Mouse (Mus musculus): Measurements from ENCODE around the gene Capn3.

The Capn3 gene

GRCm38 (mm10) chr2:120482506-120483389, 26.9 kb downstream of the Capn3 start:
- no peak for DNase-seq (ENCODE audit: low spot score in 2 of 2)

GRCm38 (mm10) chr2:120484241-120484640, 28.4 kb downstream of the Capn3 start:
- no peak for DNase-seq (ENCODE audit: low spot score in 2 of 2)

GRCm38 (mm10) chr2:120493254-120493653, 37.4 kb downstream of the Capn3 start:
- DNase-seq (ENCODE audit: low spot score in 2 of 2): no peak

DNA sequence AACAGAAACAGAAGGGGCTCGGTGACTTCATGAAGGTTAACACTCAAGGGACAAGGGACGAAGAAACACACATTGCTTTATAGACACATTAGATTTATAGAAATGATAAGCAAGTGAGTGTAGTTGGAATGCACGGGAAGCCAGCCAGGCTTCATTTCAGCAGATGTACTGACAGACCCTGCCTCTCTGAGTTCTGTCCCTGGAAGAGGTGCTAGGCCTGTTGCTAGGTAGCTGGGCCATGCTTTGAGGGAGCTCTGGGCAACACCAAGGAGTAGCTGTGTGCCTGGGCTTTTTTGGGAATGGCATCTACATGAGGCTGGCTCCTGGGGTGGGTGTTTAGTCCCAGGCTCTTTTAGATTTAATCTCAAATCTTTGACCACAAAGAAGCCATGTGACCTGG, 40.7 kb downstream of the Capn3 start:
- no peak for DNase-seq (ENCODE audit: low spot score in 2 of 2)

- peak; percentile 16 to 38 for DNase-seq (ENCODE audit: low spot score in 2 of 2)
Observed at GRCm38 (mm10) chr2:120499971-120500471, 44.2 kb downstream of the Capn3 start.

DNA sequence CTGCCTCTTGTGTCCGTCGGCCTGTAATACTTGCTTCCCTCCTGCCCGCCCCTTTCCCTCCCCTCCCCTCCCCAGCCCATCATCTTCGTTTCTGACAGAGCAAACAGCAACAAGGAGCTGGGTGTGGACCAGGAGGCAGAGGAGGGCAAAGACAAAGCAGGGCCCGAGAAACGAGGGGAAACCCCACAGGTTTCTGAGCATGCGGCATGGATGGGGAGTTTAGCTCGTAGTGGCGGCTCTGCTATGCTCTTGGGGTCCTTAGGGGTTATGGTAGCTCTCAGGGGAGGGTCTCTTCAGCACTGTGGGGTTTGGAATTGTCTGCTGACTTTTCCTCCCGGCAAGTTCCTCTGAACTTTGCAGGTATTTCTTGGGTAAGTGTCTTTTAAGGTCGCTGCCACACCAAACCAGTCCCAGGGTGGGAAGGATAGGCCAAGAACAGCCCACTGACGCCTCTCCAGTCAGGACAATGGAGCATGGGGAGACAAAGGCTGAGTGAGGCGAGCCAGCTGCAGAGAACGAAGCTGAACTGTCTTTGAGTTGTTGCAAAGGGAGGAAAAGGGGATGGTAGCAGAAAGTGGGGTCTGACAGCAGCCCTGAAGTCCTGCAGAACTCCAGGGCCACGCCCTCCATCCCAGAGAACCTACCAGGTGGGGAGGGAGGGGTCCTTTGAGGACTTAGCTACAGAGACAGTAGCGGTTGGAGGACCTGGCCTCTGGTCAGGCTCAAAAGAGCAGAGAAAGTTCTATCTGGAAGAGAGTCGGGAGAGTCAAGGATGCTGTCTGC, 45.5 kb downstream of the Capn3 start:
- no peak for DNase-seq (ENCODE audit: low spot score in 2 of 2)

DNA sequence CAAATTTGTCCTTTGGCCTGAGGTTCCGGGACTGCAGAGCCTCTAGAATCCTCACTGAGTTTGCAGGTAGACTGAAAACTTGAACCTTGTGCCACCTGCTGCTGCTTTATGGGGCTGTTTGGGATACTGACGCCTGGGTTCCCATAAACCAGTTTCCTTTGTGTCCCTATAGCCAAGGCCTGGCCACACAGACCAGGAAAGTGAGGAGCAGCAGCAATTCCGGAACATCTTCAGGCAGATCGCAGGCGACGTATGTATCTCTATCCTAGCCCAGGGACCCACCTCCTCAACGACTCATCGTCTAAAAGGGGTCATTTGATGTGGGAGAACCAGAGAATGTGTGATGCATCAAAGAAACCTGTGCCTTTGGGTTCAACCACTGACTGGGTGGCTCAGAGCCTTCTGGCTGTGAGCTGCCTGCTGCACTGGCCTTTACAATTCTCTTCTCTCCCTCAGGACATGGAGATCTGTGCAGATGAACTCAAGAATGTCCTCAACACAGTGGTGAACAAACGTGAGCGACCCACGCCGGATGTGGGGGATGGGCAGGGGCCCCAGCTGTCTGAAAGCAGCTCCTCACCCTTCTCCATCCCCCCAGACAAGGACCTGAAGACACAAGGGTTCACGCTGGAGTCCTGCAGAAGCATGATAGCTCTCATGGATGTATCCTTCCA, 46.2 kb downstream of the Capn3 start:
- peak in 1 of 2 experiments; percentile 56 for DNase-seq (ENCODE audit: low spot score in 2 of 2)

DNA sequence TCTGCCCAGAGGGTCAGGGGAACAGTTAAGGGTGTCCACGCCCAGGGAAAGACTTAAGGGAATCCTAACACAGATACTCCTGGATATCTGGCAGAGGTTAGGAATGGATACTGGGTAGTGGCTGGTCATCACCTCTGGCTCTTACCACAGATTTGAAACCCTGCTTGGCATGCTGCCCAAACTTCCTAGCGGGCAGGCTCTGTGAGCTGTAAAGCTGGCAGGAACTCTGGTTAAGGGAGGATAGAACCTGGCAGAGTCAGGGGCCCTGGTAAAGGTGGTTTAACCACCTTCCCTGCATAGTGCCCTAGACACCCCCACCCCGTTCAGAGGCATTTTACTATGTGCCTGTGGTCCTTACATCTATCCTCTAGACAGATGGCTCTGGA, 46.8 kb downstream of the Capn3 start:
- DNase-seq (ENCODE audit: low spot score in 2 of 2): no peak

GRCm38 (mm10) chr2:120503094-120503493, 47.3 kb downstream of the Capn3 start:
- DNase-seq (ENCODE audit: low spot score in 2 of 2): no peak

DNA sequence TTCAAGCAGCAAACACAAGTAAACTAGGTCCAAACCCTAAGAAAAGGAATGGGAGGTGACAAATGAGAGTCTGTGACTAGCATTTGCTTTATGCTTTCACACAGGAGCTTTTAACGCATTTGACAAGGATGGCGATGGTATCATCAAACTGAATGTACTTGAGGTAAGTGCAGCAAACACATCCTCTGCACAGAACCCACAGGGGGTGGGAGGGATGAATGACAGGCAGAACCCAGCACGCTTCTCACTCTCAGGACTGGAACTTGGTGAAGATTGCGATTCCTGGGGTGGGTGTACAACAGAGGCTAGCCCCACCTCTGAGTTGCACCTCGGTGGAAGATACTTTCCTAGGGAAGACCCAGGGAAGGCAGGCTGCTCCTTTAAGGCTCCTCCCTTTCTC, 48.2 kb downstream of the Capn3 start:
- no peak for DNase-seq (ENCODE audit: low spot score in 2 of 2)

GRCm38 (mm10) chr2:120514181-120514580, 58.4 kb downstream of the Capn3 start:
- DNase-seq (ENCODE audit: low spot score in 2 of 2): no peak

- no peak for DNase-seq (ENCODE audit: low spot score in 2 of 2)
Observed at GRCm38 (mm10) chr2:120518547-120519210, 62.9 kb downstream of the Capn3 start.

DNA sequence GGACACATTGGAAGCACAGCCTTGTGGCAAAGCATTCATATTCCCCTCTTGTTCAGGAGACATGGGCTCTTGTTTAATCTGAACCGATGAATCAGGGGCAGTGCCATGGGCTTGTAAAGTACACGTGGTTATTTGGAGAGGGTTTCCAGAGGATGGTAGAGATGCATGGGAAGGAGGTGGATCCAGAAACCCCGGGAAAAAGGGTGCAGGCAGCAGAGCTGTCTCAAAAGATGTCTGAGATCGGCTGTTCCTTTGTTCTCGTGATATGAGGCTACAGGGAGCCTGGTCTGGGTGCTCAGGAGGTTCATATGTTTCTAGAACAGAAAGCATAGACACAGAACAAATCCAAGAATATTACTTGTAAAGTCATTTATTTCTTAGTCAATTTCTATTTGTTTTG, 71.0 kb downstream of the Capn3 start:
- no peak for DNase-seq (ENCODE audit: low spot score in 2 of 2)

DNA sequence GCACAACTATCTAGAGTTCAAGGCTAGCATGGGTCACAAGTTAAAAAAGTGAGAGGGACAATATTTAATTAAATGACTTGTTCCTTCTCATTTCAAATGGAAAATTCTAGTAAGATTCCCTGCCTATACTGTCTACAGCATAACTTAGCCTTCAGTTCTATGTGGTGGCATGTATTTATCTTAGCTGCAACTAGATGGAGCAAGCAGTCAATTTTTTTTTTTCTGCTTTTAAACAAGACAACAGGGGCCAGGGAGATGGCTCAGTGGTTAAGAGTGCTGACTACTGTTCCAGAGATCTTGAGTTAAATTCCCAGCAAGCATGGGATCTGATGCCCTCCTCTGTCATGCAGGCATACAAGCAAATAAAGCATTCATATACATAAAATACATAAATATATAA, 73.7 kb downstream of the Capn3 start:
- no peak for DNase-seq (ENCODE audit: low spot score in 2 of 2)

- no peak for DNase-seq (ENCODE audit: low spot score in 2 of 2)
Observed at GRCm38 (mm10) chr2:120531223-120531622, 75.4 kb downstream of the Capn3 start.

- no peak for DNase-seq (ENCODE audit: low spot score in 2 of 2)
Observed at GRCm38 (mm10) chr2:120539333-120539732, 83.5 kb downstream of the Capn3 start.

- DNase-seq (ENCODE audit: low spot score in 2 of 2): peak in 1 of 2 experiments; percentile 35
Observed at GRCm38 (mm10) chr2:120539778-120540208, 84.0 kb downstream of the Capn3 start.

- no peak for DNase-seq (ENCODE audit: low spot score in 2 of 2)
Observed at GRCm38 (mm10) chr2:120544732-120545131, 88.9 kb downstream of the Capn3 start.
